Mouse (Mus musculus) T-helper 2 cell (primary cell): Measurements from ENCODE around the gene Rsbn1l.
"Not testable (repeated sequence)": the region's sequence is repeated elsewhere in the genome, so short reads cannot be mapped to it uniquely, and the experiment has no call there.

Source experiments
- in situ Hi-C: fragments of 300-600 bp; cut with MboI, MseI; formaldehyde crosslinking; loops from one replicate; pipeline ENCODE4 v1.15.1; 2025; ENCODE audit warnings: high pct_unique_total_duplicates

Rsbn1l gene

GRCm38 (mm10) chr5:20950516-20950854 lies 5.7 kb downstream of the Rsbn1l start:
- in situ Hi-C loops: no loop called here

GRCm38 (mm10) chr5:20950093-20950492 lies 6.1 kb downstream of the Rsbn1l start:
- in situ Hi-C loops: no loop called here

GRCm38 (mm10) chr5:20946906-20947305 lies 9.3 kb downstream of the Rsbn1l start:
- in situ Hi-C loops: loop anchor here (5.0 kb wide), 2 partner anchors 105 to 465 kb away; no protein-coding TSS in a partner anchor

DNA sequence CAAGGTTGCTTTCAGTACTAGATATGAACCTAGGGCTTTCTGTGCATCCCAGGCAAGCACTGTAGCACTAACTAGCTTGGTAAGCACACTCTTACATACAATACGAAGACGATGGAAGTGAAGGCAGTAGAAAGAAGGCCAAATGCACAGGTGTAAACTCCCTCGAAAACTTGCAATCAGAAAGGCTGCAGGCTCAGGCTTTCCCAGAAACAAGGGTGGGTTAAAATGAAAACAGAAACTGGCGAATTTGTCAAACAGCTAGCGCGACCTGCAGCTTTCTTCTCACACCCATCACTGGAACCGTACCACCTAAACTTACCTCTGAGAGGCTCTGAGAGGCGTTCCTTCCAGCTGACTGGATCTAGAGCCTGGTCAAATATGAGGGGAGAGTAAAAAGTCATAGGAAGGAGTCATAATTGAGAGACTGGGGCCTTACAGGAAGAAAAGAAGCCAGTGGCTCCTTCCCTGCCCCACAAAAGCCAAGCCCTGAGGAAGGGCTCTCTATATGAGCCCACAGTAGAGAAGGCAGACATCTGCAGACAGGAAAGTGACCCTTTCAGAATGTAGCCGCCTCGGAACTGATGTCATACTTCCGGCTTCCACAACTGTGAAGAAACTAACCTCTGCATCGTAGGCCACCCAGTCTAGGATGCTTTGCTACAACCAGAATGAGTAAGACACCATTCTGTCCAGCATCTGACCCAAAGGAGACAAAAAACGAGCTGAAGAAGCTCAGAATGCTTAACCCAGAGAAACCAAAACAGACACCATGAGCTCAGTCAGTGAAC lies 11.0 kb downstream of the Rsbn1l start:
- in situ Hi-C loops: loop anchor here (5.0 kb wide), 2 partner anchors 107 to 467 kb away; no protein-coding TSS in a partner anchor

GRCm38 (mm10) chr5:20943791-20944190 lies 12.4 kb downstream of the Rsbn1l start:
- in situ Hi-C loops: not testable (repeated sequence)

DNA sequence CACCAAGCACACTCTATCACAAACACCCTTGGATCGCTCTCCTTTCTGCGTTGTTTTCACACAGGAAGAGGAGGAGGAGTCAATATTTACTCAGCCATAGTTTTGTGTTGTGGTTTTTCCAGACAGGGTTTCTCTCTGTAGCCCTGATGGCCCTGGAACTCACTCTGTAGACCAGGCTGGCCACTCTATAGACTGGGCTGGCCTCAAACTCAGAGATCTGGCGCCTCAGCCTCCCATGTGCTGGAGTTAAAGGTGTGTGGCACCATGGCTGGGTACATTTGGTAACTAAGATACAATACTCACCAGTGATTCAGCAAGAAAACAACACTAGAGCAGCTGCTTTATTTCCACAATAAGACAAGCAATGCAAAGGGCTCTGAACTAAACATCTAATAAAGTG lies 13.7 kb downstream of the Rsbn1l start:
- in situ Hi-C loops: no loop called here

DNA sequence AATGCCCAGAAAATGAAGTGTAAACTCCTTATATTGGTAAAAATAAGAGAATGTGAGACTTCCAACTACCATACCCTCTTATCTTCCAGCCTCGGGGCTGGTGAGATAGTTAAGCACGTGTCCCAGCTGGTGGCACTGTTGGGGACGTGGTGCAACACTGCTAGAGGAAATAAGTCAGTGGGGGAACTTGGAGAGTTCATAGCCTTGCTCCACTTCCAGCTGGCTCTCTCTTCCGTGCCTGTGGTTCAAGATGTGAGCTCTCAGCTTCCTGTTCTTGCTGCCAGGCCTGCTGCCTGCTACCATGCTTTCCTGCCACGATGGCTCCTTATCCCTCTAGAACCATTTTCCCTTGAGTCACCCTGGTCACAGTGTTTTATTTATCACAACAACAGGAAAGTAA lies 15.0 kb downstream of the Rsbn1l start:
- in situ Hi-C loops: no loop called here

GRCm38 (mm10) chr5:20940696-20941095 lies 15.5 kb downstream of the Rsbn1l start:
- in situ Hi-C loops: no loop called here

DNA sequence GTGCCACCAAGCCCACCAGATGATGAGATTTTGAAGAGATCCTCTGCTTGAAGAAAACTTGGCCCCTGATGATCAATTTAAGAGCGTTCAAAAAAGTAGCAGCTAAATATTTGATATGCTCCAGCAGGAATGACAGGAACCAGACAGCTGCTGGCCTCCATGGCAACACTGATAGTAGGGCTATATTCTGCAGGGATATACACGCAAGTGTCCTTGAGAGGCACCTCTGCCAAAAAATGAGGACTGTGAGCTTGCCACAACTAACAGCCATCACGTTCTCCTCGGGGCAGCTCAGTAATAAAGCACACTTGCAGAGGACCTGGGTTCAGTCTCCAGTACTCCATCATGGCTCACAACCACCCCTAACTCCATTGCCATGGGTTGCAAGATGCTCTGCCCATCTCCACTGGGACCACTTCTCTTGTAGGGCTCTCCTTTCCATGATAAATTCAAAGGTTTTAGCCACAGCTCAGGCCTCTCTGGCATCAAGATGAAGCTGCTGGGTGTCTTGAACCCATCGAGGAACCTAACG lies 16.1 kb downstream of the Rsbn1l start:
- in situ Hi-C loops: no loop called here

GRCm38 (mm10) chr5:20938523-20938922 lies 17.7 kb downstream of the Rsbn1l start:
- in situ Hi-C loops: no loop called here

DNA sequence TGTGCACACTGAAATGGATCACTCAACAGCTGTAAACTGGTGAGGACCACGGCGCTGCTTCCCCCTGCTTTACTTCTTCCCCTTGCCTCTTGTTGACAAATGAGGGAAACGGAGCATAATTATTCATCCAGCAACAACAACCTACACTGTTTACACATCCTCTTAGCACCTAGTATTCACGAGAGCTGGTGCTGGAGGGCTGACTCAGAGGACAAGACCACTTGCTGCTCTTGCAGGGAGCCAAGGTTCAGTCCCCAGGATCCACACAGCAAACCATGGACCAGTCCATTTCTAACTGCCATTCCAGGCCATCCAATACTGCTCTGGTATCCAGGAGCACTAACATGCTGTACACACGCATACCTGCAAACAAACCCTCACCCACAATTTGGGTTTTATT lies 20.3 kb downstream of the Rsbn1l start:
- in situ Hi-C loops: no loop called here

DNA sequence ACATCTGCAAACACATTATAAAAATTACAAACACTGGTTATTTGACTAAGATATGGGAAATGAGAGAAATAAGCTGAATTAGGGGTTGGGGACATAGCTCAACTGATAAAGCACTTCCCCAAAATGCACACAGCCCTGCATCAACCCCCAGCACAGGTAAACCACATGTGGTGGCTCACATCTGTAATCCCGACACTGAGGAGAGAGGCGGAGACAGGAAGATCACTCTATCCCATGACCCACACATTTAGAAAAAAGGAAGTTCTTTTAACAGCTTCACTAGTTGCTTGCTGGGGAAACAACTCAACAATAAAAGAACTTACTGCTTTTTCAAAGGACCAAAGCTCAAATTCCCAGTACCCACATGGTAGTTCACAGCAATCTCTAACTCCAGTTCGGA lies 23.6 kb downstream of the Rsbn1l start:
- in situ Hi-C loops: no loop called here

- in situ Hi-C loops: no loop called here
Observed at GRCm38 (mm10) chr5:20931300-20931699, 24.9 kb downstream of the Rsbn1l start.

GRCm38 (mm10) chr5:20930430-20930829 lies 25.8 kb downstream of the Rsbn1l start:
- in situ Hi-C loops: no loop called here

DNA sequence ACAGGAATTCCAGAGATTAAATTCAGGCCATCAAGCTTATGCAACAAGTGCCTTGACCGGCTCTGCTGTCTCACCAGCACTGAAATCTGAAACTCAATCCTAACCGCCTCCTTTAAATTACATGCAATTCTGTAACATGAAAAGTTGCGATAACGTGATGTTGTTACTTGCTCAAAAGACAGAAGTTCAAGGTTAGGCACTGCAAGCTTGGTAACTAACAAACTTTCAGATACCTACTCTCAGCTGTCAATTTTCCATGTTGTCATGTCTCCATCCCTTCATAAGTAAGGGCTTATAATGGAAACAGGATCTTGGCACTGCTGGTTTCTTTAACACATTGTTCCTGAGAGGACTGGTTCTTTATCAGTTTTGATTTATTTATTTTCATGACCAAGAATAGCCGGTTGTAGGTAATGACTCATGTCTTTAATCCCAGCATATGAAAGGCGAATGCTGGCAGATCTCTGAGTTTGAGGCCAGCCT lies 26.5 kb downstream of the Rsbn1l start:
- in situ Hi-C loops: no loop called here

DNA sequence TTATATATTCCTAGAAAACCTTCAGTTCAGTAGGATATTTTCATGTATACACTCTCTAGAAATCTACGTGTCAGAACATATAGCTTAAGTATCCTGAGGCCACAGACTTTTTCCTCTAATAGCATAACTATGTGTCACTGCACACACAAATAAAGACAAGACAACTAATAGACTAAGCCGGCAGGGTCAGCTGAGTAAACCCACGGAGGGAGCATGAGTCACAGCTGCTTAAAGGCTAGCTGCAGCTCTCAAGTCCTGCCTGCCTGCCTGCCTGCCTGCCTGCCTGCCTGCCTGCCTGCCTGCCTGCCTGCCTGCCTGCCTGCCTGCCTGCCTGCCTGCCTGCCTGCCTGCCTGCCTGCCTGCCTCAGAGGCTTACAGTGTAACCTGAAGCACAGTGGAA lies 30.7 kb downstream of the Rsbn1l start:
- in situ Hi-C loops: no loop called here

- in situ Hi-C loops: no loop called here
Observed at GRCm38 (mm10) chr5:20924608-20925007, 31.6 kb downstream of the Rsbn1l start.

GRCm38 (mm10) chr5:20919566-20919965 lies 36.6 kb downstream of the Rsbn1l start:
- in situ Hi-C loops: no loop called here

DNA sequence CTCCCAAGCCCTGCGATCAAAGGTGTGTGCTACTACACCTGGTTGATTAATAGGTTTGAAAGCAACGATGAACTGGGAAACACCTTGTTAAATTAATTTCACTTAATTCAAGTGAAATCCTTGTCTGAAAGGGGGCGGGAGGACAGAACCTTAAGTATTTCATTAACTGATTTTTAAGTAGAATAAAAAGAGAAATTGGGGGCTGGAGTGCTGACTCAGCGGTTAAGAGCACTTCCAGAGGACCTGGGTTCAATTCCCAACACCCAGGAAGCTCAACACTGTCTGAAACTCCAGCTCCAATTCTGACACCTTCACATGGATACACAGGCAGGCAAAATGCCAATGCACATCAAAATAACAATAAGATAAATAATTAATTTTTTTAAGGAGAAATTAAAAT lies 37.2 kb downstream of the Rsbn1l start:
- in situ Hi-C loops: no loop called here

DNA sequence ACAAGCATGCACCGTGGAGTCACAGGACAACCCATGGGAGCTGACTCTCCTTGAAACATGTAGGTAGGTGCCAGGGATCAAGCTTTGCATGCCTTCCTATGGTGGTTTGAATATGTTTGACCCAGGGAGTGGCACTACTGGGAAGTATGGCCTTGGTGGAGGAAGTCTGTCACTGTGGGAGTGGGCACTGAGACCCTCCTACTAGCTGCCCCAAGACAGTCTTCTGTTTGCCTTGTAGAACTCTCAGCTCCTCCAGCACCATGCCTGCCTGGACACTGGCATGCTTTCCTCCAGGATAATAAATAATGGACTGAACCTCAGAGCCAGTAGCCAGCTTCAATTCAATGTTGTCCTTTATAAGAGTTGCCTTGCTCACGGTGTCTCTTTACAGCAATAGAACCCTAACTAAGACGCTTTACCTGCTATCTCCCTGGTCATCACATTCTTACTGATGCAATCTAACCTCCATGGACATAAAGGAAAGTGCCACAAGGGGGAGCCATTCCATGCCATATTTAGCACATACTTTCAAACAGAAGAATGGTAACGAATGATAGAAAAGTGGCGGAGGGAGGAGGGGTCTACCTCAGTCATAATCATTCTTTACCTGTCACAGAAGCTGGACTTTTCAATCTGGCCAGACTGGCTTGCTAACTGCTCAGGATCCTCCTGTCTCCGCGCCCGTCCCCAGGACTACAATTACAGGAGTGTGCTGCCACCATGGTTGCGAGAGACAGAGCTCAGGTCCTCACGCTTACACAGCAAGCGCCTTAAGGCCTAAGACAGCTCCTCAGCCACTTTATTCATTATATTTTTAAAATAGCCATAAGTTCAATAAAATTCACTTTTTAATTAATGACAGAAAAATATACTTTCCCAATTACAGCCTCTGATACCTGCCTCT lies 42.6 kb downstream of the Rsbn1l start:
- in situ Hi-C loops: no loop called here

DNA sequence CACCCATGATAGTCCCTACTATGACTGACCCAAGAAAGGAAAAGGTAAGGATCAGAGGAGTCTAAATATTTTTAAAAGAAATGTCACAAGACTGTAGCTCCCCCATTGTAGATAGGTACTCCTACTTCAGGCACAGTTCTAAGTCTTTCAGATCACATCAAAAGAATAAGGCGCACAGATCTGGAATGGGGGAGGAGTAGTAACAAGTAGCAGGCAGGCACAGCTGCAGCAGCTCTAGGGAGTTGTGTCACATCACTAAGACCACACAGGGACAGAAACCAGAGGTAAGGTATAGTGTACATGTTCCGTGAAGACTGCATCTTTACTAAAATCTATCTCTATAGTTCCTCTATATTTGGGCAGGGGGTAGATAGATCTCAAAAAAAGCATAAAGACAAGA lies 44.5 kb downstream of the Rsbn1l start:
- in situ Hi-C loops: no loop called here

GRCm38 (mm10) chr5:20906191-20906590 lies 50.0 kb downstream of the Rsbn1l start:
- in situ Hi-C loops: no loop called here
